Mouse (Mus musculus) right cerebral cortex, postnatal 25 days (tissue): ENCODE measurements around the gene Irak2.

ENCODE experiments used
- DNase-seq: peaks from one replicate; pipeline ENCODE4 v3.0.0; 2022

Gene Irak2

DNA sequence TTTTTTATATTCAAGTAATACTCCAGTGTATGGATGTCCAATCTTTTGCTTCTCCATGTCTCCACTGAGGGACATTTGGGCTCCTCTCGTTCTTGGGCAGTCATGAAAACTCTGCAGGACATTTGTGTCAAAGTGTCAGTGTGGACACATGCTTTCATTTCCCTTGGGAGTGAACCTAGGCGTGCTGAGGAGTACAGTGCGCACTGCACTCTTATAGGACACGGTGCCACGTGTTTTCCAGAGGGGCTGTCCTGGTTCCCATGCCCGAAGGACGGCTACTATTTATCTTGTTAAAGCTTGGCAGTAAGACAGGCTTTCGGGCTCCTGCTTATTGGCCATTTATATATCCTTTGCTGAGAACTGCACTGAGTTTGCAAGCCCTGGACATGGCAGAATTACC is 4.3 kb downstream of the Irak2 start:
- DNase-seq, result no peak

GRCm38 (mm10) chr6:113643021-113643420 is 4.8 kb downstream of the Irak2 start:
- DNase-seq, result no peak

DNA sequence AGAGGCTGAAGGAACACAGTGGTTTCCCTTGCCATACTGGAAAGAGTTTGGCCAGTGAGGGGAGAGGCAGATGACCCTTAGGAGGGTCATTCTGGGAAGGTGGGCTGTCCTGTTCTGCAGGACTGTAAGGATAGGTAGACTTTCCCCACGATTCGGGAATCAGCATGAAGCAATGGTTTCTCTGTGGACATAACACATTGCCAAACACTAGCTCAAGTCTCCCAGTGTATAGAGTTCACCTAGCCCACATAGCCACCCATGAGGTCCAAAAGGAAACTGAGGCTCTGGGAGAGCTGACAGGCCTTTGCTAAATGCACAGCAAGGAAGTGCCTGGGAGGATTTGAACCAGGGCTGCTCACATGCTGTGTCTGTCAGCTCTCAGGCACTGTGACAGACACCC is 5.7 kb downstream of the Irak2 start:
- no peak for DNase-seq

- DNase-seq, result no peak
Observed at GRCm38 (mm10) chr6:113644808-113645207, 6.5 kb downstream of the Irak2 start.

GRCm38 (mm10) chr6:113649346-113650196 is 11.3 kb downstream of the Irak2 start:
- DNase-seq, result no peak

DNA sequence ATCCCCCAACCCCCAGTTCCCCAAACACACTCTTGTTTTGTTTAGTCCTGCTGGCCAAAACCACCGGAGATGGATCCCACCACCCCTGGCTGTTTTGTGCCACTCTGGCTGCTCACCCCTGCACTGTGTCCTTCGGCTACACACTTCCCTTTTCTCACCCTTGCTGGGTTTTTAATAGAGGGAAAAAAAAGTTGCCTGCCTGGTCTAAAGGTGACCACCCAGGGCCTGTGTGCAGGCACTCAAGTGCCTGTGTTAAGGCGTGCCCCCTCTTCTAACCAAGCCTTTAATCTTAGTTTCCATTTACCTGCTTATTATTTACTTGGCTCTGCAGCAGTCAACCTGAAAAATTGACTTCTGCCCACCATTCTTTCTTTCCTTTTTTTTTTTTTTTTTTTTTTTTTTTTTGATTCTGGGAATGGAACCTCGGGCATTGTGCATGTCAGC is 12.0 kb downstream of the Irak2 start:
- DNase-seq, result no peak

DNA sequence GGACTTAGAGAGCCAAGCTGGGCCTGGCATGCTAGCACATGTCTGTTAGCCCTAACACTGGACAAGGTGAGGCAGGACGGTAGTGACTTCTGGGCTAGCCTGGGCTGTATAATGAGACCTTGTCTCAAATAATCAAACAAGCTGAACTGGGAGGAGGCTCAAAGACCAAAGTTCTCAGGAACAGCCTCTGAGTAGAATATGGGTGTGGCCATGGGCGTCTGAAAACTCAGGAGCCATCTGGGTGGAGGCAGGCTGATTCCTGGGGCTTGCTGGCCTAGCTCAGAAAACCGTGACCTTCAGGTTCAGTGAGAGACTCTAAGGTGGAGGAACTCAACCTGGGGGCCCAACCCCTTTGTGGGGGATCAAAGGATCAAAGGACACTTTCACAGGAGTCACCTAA is 13.4 kb downstream of the Irak2 start:
- no peak for DNase-seq

DNA sequence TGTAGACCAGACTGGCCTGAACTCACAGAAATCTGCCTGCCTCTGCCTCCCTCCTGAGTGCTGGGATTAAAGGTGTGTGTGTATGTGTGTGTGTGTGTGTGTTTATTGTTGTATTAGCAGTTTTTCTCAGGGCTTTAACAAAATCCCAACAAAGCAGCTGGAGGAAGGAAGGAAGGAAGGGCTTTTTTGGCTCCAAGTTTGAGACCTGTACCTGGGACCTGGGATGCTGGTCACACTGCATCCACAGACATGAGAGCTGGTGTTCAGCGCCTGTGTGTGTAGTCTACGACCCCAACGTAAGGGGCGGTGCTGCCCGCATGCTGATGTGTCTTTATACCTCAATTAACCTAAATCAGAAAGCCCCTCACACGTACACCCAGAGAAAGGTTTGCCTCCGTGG is 15.3 kb downstream of the Irak2 start:
- no peak for DNase-seq

- DNase-seq, result no peak
Observed at GRCm38 (mm10) chr6:113654102-113654501, 15.8 kb downstream of the Irak2 start.

DNA sequence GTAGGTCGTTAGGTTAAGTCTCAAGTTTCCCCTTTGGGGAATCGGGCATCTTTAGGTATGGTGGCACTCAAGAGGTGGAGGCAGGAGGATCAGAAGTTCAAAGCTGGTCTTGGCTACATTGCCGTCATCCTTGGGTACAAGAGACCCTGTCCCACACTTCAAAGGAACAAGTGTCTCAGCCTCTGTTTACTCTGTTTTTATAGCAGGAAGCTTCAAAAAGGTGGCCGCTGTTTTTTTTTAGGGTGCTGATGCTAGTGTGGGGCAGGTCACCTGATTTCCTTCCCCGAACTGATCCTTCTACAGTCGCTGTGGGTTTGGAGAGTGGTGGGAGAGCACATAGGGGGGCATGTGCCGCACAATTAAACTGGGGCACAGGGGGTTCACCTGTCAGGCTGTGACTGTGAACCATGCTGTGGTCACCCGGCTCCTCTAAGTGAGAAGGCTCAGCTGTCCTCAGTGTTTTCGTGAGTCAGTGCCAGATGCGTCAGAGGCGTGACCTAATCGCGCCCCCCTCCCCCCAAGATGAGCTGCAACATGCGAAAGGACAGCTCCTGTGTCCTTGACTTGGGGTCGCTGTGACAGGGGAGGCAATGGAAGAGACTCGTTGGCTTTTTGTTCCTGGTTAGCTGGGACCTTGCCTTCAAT is 16.6 kb downstream of the Irak2 start:
- no peak for DNase-seq

- DNase-seq, result no peak
Observed at GRCm38 (mm10) chr6:113655475-113655874, 17.2 kb downstream of the Irak2 start.

- DNase-seq, result no peak
Observed at GRCm38 (mm10) chr6:113656847-113657246, 18.6 kb downstream of the Irak2 start.

DNA sequence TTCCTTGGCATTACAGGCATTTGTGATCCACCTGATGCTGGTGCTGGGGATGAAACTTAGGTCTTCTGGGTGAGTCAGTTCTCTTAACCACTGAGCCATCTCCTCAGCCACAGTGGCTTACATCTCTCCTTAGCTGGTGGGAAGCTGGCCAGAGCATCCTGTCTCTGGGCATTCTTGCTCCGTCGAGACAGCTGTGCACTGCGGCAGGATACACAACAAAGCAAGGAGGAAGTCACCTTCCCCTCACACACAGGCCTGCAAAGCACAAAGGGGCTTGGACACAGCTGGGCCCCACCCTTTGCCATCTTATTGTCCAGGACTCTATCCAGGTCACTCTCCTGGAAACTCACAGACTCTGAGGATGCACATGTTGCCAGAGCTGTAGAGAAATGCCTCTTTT is 20.0 kb downstream of the Irak2 start:
- DNase-seq, result no peak

DNA sequence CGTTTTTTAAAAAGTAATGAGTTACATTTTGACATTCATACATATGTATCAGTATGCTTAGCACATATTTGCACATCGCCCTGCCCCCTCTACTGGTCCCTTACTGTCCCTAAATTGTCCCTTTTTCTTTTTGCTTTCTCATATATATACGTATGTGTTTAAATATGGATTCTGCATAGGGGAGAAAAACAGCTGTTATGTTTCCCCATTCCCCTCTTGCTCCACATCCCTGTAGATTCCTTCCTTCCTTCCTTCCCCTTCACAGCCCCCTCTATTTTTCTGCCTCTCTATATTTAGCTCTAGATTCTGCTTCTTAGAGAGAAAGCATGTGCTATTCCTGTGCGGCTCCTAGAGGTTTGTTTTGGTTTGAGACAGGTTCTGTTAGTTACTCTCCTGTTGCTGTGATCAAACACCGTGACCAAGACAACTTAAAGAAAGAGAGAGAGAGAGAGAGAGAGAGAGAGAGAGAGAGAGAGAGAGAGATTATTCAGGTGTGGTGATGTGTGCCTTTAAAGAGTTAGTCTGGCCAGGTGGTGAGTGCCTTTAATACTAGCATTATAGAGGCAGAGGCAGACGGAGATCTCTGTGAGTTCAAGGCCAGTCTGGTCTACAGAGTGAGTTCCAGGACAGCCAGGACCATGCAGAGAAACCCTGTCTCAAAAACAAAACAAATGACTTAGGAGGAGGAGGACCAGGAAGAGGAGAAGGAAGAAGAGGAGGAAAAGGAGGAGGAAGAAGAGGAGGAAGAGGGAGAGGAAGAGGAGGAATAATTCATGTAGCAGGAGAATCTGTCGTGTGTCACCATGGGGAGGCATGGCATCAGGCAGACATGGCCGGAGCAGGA is 21.6 kb downstream of the Irak2 start:
- DNase-seq, result no peak

- DNase-seq, result no peak
Observed at GRCm38 (mm10) chr6:113660492-113661352, 22.5 kb downstream of the Irak2 start.

GRCm38 (mm10) chr6:113661353-113662241 is 23.3 kb downstream of the Irak2 start:
- no peak for DNase-seq

DNA sequence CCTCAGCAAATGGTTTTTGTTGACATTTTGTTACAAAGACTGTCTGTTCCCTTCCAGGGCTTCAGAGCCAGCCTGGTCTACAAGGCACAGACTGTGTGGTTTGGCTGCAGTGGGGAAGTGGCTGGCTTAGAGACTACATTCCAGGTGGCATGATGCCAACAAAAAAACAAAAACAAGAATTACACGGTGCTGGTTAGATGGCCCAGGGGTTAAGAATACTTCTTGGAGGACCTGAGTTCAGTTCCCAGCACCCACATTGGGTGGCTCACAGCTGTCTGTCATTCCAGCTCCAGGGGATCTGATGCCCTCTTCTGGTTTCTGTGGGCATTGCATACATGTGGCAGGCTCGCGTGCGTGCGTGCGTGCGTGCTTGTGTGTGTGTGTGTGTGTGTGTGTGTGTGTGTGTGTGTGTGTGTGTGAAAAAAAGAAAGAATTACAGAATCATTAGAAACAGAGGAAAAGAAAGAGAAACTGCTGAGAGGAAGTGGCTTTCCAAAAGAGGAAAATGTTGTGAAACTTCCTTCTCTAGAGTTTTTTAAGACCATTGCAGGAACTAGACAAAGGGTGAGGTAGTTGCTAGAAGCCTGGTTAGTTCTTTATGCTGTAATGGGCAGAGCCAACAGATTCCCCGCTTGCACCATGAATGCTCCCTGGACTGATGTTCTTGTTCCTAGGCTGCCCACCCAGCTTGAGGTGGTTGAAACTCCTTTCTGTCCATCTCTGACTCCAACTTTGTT is 24.9 kb downstream of the Irak2 start:
- no peak for DNase-seq

GRCm38 (mm10) chr6:113664305-113664704 is 26.0 kb downstream of the Irak2 start:
- DNase-seq, result no peak

- no peak for DNase-seq
Observed at GRCm38 (mm10) chr6:113667611-113668122, 29.4 kb downstream of the Irak2 start.
